Mouse (Mus musculus): ENCODE results near the gene Gcc1.

The Gcc1 gene

GRCm38 (mm10) chr6:28428290-28428689 is at the start of gene Gcc1:
Gene Gcc1, minus strand, starts transcription at chr6:28428390.
- in situ Hi-C loops (cut with MboI; ENCODE audit: low pct_unique_long_range_greater_than_20kb in 1 of 2, low sequenced_read_pairs in 2 of 2, unreplicated experiment in 1 of 2) = no loop called here

DNA sequence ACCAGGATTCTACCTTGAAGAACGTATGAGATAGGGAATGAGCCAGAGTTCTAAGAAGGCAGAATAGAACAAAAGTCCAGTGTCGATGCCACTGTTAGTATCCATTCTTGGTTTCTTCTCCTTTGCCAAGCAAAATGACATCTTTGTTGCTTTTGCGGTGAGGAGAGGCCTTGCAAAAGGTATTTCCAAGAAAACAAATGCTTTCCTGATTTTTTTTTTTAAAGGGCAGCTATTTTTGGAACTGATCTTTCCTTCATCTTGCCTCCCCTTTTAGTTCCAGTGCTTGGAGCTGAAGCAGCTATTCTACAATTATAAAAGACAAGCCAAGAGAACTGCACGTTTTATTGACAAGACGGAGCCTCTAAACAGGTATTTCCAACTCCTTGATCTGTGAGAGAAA is 46.6 kb upstream of the Gcc1 start, which contains the start of gene Snd1:
TSS of gene Snd1 (plus strand) at position 301 of the 400 bp plus-strand sequence.
- in situ Hi-C loops (cut with MboI; ENCODE audit: low pct_unique_long_range_greater_than_20kb in 1 of 2, low sequenced_read_pairs in 2 of 2, unreplicated experiment in 1 of 2) = no loop called here

DNA sequence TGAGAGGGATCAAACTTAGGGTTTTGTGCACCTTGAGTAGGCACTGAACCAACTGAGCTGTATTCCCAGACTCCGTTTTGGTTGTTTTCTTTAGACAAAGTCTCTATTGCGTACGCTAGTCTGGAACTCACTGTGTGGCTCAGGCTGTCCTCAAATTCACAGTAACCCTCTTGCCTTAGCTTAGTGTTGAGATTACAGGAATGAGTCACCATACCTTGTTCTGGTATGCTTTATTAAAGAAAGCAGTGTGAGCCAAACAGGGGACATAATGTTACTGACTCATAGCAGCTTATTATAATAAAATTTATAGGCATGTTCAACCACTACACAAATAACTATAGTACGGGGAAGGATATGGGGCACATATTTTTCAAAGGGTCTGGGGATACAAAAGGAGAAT is 46.0 kb upstream of the Gcc1 start:
- in situ Hi-C loops (cut with MboI; ENCODE audit: low pct_unique_long_range_greater_than_20kb in 1 of 2, low sequenced_read_pairs in 2 of 2, unreplicated experiment in 1 of 2) = no loop called here

- in situ Hi-C loops (cut with MboI; ENCODE audit: low pct_unique_long_range_greater_than_20kb in 1 of 2, low sequenced_read_pairs in 2 of 2, unreplicated experiment in 1 of 2) = no loop called here
These were observed 43.3 kb upstream of the Gcc1 start for GRCm38 (mm10) chr6:28471284-28472035.

DNA sequence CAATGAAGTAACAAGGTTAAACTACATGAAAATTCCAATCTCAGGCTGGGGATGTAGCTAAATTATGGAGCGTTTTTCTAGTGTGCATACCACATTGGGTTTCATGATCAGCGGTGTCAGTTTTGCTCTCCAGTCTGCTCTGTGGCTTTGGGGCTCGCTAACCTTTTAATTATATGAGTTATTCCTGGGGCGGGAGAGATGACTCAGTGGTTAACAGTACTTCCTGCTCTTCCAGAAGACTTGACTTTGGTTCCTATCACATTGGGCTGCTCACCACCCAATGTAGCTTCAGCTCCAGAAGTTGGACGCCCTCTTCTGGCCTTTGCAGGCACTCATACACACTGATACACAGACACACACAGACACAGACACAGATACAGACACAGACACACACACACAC is 42.4 kb upstream of the Gcc1 start:
- in situ Hi-C loops (cut with MboI; ENCODE audit: low pct_unique_long_range_greater_than_20kb in 1 of 2, low sequenced_read_pairs in 2 of 2, unreplicated experiment in 1 of 2) = no loop called here

DNA sequence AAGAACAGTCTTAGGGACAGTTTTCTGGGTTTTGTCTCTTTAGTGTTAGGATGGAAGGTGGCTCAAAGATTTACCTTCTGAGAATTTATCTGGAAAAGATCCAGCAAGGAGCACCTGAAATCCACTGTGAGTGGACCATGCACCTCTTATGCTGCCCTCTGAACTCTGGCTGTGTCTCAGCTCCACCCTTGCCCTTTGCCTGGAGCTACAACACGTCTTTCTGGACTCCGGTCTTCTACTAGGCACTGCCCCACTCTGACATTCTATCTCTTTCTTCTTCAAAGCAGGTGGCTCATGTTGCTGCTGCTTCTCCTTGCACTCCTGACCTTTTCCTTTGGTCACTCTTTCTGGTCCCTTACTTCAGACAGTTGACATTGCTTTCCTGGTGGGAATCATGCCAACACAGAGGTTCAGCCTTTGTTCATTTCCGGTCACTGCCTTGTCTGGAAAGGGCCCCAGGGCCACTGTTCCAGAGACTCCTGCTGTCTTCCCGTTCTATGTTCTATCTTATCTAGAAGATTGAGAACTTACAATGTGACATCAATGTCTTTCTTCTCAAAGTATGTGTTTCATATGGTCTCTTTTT is 41.9 kb upstream of the Gcc1 start:
- in situ Hi-C loops (cut with MboI; ENCODE audit: low pct_unique_long_range_greater_than_20kb in 1 of 2, low sequenced_read_pairs in 2 of 2, unreplicated experiment in 1 of 2) = no loop called here

- in situ Hi-C loops (cut with MboI; ENCODE audit: low pct_unique_long_range_greater_than_20kb in 1 of 2, low sequenced_read_pairs in 2 of 2, unreplicated experiment in 1 of 2) = no loop called here
These were observed 36.4 kb upstream of the Gcc1 start for GRCm38 (mm10) chr6:28464630-28465029.

DNA sequence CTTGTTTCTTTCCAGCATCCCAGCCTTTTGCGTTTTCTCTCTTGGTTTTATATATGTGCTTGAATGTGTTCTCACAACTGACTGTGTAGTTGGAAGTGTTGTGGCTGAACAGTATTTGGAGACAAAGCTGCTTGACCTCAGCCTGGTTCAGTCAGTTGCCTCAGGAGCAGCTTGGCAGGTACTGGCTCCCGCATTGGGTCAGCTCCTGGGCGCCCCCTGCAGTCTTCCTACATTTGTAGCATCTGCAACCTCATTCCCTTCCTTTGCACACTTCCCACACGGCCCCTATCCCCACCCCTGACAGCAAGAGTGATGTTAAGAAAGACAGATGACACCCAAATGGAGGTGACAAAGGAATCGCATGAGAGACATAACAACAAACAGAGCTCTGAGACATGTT is 32.3 kb upstream of the Gcc1 start:
- in situ Hi-C loops (cut with MboI; ENCODE audit: low pct_unique_long_range_greater_than_20kb in 1 of 2, low sequenced_read_pairs in 2 of 2, unreplicated experiment in 1 of 2) = no loop called here

GRCm38 (mm10) chr6:28459221-28459668 is 31.1 kb upstream of the Gcc1 start:
- in situ Hi-C loops (cut with MboI; ENCODE audit: low pct_unique_long_range_greater_than_20kb in 1 of 2, low sequenced_read_pairs in 2 of 2, unreplicated experiment in 1 of 2) = no loop called here

DNA sequence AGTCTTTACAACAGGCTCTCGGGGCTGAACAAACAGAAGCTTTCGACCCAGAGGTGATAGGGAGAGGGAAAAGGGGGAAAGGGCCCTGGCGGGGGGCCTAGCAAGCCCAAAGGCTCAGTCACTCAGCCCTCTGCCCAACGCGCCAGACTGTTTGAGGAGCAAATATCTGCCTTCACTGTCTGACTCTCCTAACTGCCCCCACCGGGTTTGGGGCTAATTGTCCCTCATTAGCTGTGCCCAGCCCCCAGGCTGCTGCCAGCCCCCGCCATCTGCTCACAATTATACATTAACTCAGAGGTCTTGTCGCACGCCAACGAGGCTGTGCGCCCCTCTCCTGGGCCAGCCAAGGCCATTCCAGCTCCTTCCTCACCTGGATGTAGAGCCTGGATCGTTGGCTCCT is 22.8 kb upstream of the Gcc1 start:
- in situ Hi-C loops (cut with MboI; ENCODE audit: low pct_unique_long_range_greater_than_20kb in 1 of 2, low sequenced_read_pairs in 2 of 2, unreplicated experiment in 1 of 2) = no loop called here

- in situ Hi-C loops (cut with MboI; ENCODE audit: low pct_unique_long_range_greater_than_20kb in 1 of 2, low sequenced_read_pairs in 2 of 2, unreplicated experiment in 1 of 2) = no loop called here
These were observed 22.3 kb upstream of the Gcc1 start for GRCm38 (mm10) chr6:28450481-28450880.

GRCm38 (mm10) chr6:28449253-28449652 is 21.1 kb upstream of the Gcc1 start, which contains the start of gene Pax4:
Gene Pax4, minus strand, starts transcription at chr6:28449353.
- in situ Hi-C loops (cut with MboI; ENCODE audit: low pct_unique_long_range_greater_than_20kb in 1 of 2, low sequenced_read_pairs in 2 of 2, unreplicated experiment in 1 of 2) = no loop called here

DNA sequence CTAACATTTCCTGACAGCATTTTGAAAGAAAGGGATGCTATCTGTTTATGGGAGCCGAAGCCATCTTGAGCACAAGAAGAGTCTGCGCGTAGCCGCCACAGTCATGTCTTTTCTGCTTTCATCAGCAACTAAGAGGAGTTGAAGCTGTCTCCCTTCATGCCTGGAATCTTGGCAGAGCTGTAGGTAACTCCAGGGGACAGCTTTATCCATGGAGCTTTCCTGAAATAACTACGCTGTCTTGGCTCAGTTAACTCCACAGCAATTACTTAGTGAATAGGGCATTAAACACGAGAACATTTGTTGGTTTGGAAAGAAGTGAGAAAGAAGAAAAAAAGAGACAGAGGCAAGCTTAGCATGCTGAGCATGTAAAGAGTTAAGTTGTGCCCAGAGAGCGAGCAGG is 19.7 kb upstream of the Gcc1 start:
- in situ Hi-C loops (cut with MboI; ENCODE audit: low pct_unique_long_range_greater_than_20kb in 1 of 2, low sequenced_read_pairs in 2 of 2, unreplicated experiment in 1 of 2) = no loop called here

- in situ Hi-C loops (cut with MboI; ENCODE audit: low pct_unique_long_range_greater_than_20kb in 1 of 2, low sequenced_read_pairs in 2 of 2, unreplicated experiment in 1 of 2) = no loop called here
These were observed 3.3 kb upstream of the Gcc1 start for GRCm38 (mm10) chr6:28431538-28431855.

- in situ Hi-C loops (cut with MboI; ENCODE audit: low pct_unique_long_range_greater_than_20kb in 1 of 2, low sequenced_read_pairs in 2 of 2, unreplicated experiment in 1 of 2) = no loop called here
These were observed 2.8 kb upstream of the Gcc1 start for GRCm38 (mm10) chr6:28430795-28431537.

DNA sequence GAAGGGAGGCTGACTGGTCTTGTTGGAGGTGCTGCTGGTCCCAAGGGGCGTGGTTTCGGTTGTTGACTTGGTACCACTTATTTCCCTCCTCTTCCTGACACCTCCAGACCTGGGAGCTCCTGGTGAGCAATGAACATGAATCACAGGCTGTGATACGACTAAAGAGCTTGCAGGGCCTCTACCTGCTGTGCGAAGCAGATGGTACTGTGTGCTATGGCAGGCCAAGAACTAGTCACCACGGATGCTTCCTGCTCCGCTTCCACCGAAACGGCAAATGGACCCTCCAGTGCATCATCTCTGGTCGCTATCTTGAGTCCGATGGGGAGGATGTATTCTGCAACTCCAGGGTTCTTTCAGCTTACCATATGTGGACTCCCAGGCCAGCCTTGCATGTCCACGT is 1.7 kb upstream of the Gcc1 start:
- in situ Hi-C loops (cut with MboI; ENCODE audit: low pct_unique_long_range_greater_than_20kb in 1 of 2, low sequenced_read_pairs in 2 of 2, unreplicated experiment in 1 of 2) = no loop called here

- in situ Hi-C loops (cut with MboI; ENCODE audit: low pct_unique_long_range_greater_than_20kb in 1 of 2, low sequenced_read_pairs in 2 of 2, unreplicated experiment in 1 of 2) = no loop called here
These were observed 922 bp downstream of the Gcc1 start, which contains the start of gene Fscn3 for GRCm38 (mm10) chr6:28427096-28427839. Gene Fscn3, plus strand, starts transcription at chr6:28427789.

GRCm38 (mm10) chr6:28425019-28425418 is 3.2 kb downstream of the Gcc1 start:
- in situ Hi-C loops (cut with MboI; ENCODE audit: low pct_unique_long_range_greater_than_20kb in 1 of 2, low sequenced_read_pairs in 2 of 2, unreplicated experiment in 1 of 2) = no loop called here
